Mouse (Mus musculus) lung, postnatal 0 days (tissue): ENCODE results near the gene Hrasls.

Source experiments
- CTCF ChIP-seq: IDR thresholded peaks from 2 replicates; pipeline ENCODE4 v1.5.1; 2016; ENCODE audit warnings: antibody characterized with exemption, mild to moderate bottlenecking
- EP300 ChIP-seq: IDR thresholded peaks from 2 replicates; pipeline ENCODE4 v1.6.1; 2016; ENCODE audit warnings: antibody characterized with exemption, mild to moderate bottlenecking, control low read depth

DNA sequence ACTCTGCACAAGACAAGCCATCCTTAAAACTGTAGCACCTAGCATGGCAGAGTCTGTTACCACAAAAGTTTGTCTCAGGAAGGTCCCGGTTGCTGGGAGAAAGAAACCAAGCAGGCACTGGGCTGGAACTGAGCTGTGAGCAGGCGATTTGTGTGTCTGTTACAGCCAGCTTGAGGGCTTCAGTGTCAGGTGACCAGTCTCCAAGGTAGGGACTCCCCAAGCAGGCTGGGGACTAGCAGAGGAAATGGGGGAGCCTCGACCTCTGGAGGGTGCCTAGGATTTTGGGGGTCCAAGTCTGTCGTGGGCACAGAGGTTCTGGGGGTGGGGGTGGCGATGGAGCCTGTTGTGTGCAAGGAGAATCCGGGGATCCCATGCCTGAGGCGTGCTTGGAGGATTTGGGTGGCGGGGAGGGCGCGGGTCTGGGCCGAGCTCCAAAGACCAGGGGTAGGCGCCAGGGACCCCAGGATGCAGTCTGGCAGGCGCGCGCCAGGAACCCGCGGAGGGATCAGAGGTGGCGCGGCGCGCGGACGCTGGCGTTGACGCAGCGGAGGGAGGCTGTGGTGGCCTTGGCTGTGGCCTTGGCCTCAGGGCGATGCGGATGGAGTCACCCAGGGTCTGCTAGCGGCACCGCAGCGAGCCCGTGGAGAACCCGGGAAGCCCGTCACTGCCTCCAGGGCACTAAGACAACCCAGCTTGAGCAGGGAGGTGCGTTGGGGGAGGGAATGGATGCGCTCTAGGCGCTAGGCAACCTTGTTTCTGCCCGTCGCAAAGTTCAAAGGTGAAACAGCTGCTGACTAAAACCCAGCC is at the start of gene Hrasls:
- TF ChIP-seq CTCF (no peak), EP300 (no peak)
